Mouse (Mus musculus) embryo, embryonic 11 days (tissue): ENCODE measurements around the gene Abca8b.
"Not testable (repeated sequence)": the region's sequence is repeated elsewhere in the genome, so short reads cannot be mapped to it uniquely, and the experiment has no call there.

Source experiments
- DNase-seq: peaks from one replicate; pipeline ENCODE4 v3.0.0-alpha.2; 2015

Gene Abca8b

GRCm38 (mm10) chr11:109995624-109996023 is at the start of gene Abca8b:
Abca8b (minus strand) TSS chr11:109995845.
- peak; percentile 91 for DNase-seq

- no peak for DNase-seq
Measured at GRCm38 (mm10) chr11:110037795-110038194, 42.1 kb upstream of the Abca8b start.

GRCm38 (mm10) chr11:110028913-110029695 is 33.5 kb upstream of the Abca8b start:
- DNase-seq: no peak

- DNase-seq: no peak
Measured at GRCm38 (mm10) chr11:110010836-110011546, 15.3 kb upstream of the Abca8b start.

GRCm38 (mm10) chr11:109995013-109995412 is 632 bp downstream of the Abca8b start:
- peak; percentile 52 for DNase-seq

GRCm38 (mm10) chr11:109994014-109994413 is 1.6 kb downstream of the Abca8b start:
- no peak for DNase-seq

GRCm38 (mm10) chr11:109991270-109991669 is 4.4 kb downstream of the Abca8b start:
- no peak for DNase-seq

GRCm38 (mm10) chr11:109990256-109990655 is 5.4 kb downstream of the Abca8b start:
- DNase-seq: no peak

GRCm38 (mm10) chr11:109988164-109988563 is 7.5 kb downstream of the Abca8b start:
- DNase-seq: no peak

- peak; percentile 13 for DNase-seq
Measured at GRCm38 (mm10) chr11:109987460-109988072, 8.1 kb downstream of the Abca8b start.

- no peak for DNase-seq
Measured at GRCm38 (mm10) chr11:109981872-109982271, 13.8 kb downstream of the Abca8b start.

- DNase-seq: no peak
Measured at GRCm38 (mm10) chr11:109970521-109970920, 25.1 kb downstream of the Abca8b start.

GRCm38 (mm10) chr11:109961495-109962492 is 33.9 kb downstream of the Abca8b start:
- DNase-seq: peak; percentile 12

GRCm38 (mm10) chr11:109955185-109955584 is 40.5 kb downstream of the Abca8b start:
- no peak for DNase-seq

GRCm38 (mm10) chr11:109936915-109937314 is 58.7 kb downstream of the Abca8b start:
- no peak for DNase-seq

- not testable (repeated sequence) for DNase-seq
Measured at GRCm38 (mm10) chr11:109933207-109933606, 62.4 kb downstream of the Abca8b start.

- no peak for DNase-seq
Measured at GRCm38 (mm10) chr11:109928489-109928888, 67.2 kb downstream of the Abca8b start.

GRCm38 (mm10) chr11:109926718-109927680 is 68.6 kb downstream of the Abca8b start:
- DNase-seq: no peak

GRCm38 (mm10) chr11:109922236-109922635 is 73.4 kb downstream of the Abca8b start:
- no peak for DNase-seq

- no peak for DNase-seq
Measured at GRCm38 (mm10) chr11:109919480-109919879, 76.2 kb downstream of the Abca8b start.

GRCm38 (mm10) chr11:109916654-109917053 is 79.0 kb downstream of the Abca8b start:
- DNase-seq: no peak
